Mouse (Mus musculus) ES-E14 (cell line): ENCODE results near the gene Frmd6.

Experiments used
- HCFC1 ChIP-seq: IDR thresholded peaks from 2 replicates; pipeline ENCODE4 v1.6.1; 2012; ENCODE audit warnings: low read length, inconsistent platforms, borderline replicate concordance; ENCODE audit not compliant: insufficient read depth
- ZNF384 ChIP-seq: IDR thresholded peaks from 2 replicates; pipeline ENCODE4 v1.6.1; 2012; ENCODE audit warnings: low read depth, low read length, inconsistent platforms

DNA sequence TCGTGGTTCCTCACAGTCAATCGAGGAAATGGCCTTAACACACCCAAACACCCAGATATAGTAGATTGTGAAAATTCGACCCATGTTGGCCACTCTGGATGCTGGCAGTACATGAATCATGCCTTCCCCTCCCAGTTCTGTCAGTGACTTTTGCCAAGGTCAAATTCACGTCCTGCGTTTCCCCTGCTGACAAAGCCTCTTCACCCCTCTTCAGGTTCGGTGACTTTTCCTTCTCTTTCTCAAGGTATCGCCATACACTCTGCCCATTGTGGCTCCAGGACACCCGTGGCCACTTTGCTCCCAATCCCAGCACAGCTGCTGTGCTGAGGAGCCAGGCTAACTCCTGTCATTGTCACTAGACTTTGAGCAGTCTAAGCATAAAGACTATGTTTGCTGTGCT, 24.0 kb upstream of the Frmd6 start:
- TF ChIP-seq HCFC1: no peak
- TF ChIP-seq ZNF384: no peak
